Mouse (Mus musculus) heart, adult 2 months (tissue): ENCODE measurements at regions not wholly inside any gene's neighbourhood (a gene's known extent, or its start where the extent isn't known, plus 50 kb on each side); places are given as distances from the start of the nearest gene placed in this dataset.

Experiments
- DNase-seq, 2 experiments: peaks; one replicate each; pipeline ENCODE4 v3.0.0; 2021
- H3K27ac ChIP-seq: fragments of 200-600 bp; 2 replicates; pipeline ENCODE4 v1.8.1; 2022
- H3K27me3 ChIP-seq: fragments of 200-500 bp; 2 replicates; pipeline ENCODE4 v1.6.1; 2012; ENCODE audit warnings: mild to moderate bottlenecking, low read length, inconsistent platforms, mixed read lengths; ENCODE audit not compliant: control insufficient read depth, insufficient read depth
- H3K36me3 ChIP-seq: fragments of 200-500 bp; 2 replicates; pipeline ENCODE4 v1.6.1; 2012; ENCODE audit warnings: low read length, inconsistent platforms; ENCODE audit not compliant: control insufficient read depth, insufficient read depth
- H3K4me1 ChIP-seq: fragments of 200-500 bp; 2 replicates; pipeline ENCODE4 v1.6.1; 2011; ENCODE audit warnings: low read length; ENCODE audit not compliant: control insufficient read depth, insufficient read depth
- H3K4me3 ChIP-seq: fragments of 200-600 bp; 2 replicates; pipeline ENCODE4 v1.8.1; 2022
- H3K79me2 ChIP-seq: fragments of 200-500 bp; replicated peaks from 2 replicates; pipeline ENCODE4 v1.6.1; 2012; ENCODE audit warnings: mild to moderate bottlenecking, inconsistent platforms, low read length, moderate library complexity, mixed read lengths; ENCODE audit not compliant: control insufficient read depth, insufficient read depth
- H3K9ac ChIP-seq: fragments of 200-500 bp; 2 replicates; pipeline ENCODE4 v1.6.1; 2012; ENCODE audit warnings: low read depth, mild to moderate bottlenecking, control low read depth, inconsistent platforms, low read length, mixed read lengths
- CTCF ChIP-seq: fragments of 200-600 bp; IDR thresholded peaks from 2 replicates; pipeline ENCODE4 v1.8.1; 2022; ENCODE audit warnings: antibody characterized with exemption, mild to moderate bottlenecking, moderate library complexity
- EP300 ChIP-seq: fragments of 200-500 bp; IDR thresholded peaks from 2 replicates; pipeline ENCODE4 v1.6.1; 2011; ENCODE audit warnings: low read depth, low read length, control low read depth; ENCODE audit not compliant: insufficient read depth
- POLR2A ChIP-seq: fragments of 200-500 bp; IDR thresholded peaks from 2 replicates; pipeline ENCODE4 v1.6.1; 2011; ENCODE audit warnings: mild to moderate bottlenecking, low read depth, low read length, control low read depth; ENCODE audit not compliant: insufficient read depth
- WGBS: fragments of 180-500 bp; shearing (Covaris S2); methylation state at CpG from one replicate; pipeline ENCODE4 v1.1.7; 2018; 5-methylcytosine and 5-hydroxymethylcytosine counted together
- intact Hi-C: fragments of 180-260 bp; cut with DNase I; formaldehyde crosslinking; loops from one replicate; pipeline ENCODE4 v1.15.1; 2025

- no peak for TF ChIP-seq EP300
- 64% methylated on average over 7 of the region's 7 CpGs for WGBS
- intact Hi-C loops, result no loop called here
- Histone ChIP-seq H3K27ac (no peak overlapping the region), H3K27me3 (no peaks in the 10 kb centered on the region), H3K9ac (no peak overlapping the region), H3K79me2 (no peaks in the 10 kb centered on the region), H3K36me3 (no peaks in the 10 kb centered on the region), H3K4me1 (no peaks in the 10 kb centered on the region), H3K4me3 (no peak overlapping the region)
- DNase-seq, result no peak
These were observed 325.3 kb downstream of the Ptpru start for GRCm38 (mm10) chr4:131512768-131513167.

- Histone ChIP-seq H3K9ac (no peak overlapping the region), H3K27ac (no peak overlapping the region), H3K79me2 (no peaks in the 10 kb centered on the region), H3K4me1 (no peaks in the 10 kb centered on the region), H3K27me3 (no peaks in the 10 kb centered on the region), H3K36me3 (no peaks in the 10 kb centered on the region), H3K4me3 (no peak overlapping the region)
- DNase-seq, result no peak
- TF ChIP-seq POLR2A (no peak), EP300 (no peak), CTCF (no peak)
- intact Hi-C loops, result no loop called here
- 74% methylated on average over 10 of the region's 10 CpGs for WGBS
These were observed 317.3 kb downstream of the Ptpru start for GRCm38 (mm10) chr4:131520636-131521306.

- H3K4me3 ChIP-seq, result no peak overlapping the region
- WGBS, result 42% methylated on average over 8 of the region's 8 CpGs
- no peaks in the 10 kb centered on the region for H3K4me1 ChIP-seq
- no peaks in the 10 kb centered on the region for H3K79me2 ChIP-seq
- H3K27ac ChIP-seq, result no peak overlapping the region
- DNase-seq, result no peak
- no peaks in the 10 kb centered on the region for H3K36me3 ChIP-seq
- no peaks in the 10 kb centered on the region for H3K27me3 ChIP-seq
- no peak overlapping the region for H3K9ac ChIP-seq
- no peak for TF ChIP-seq EP300
- no peak for TF ChIP-seq POLR2A
- TF ChIP-seq CTCF, result no peak
- intact Hi-C loops, result no loop called here
These were observed 316.8 kb downstream of the Ptpru start for GRCm38 (mm10) chr4:131521307-131521651.

GRCm38 (mm10) chr4:131525236-131525635 lies 312.9 kb downstream of the Ptpru start:
- no peaks in the 10 kb centered on the region for H3K79me2 ChIP-seq
- no peaks in the 10 kb centered on the region for H3K36me3 ChIP-seq
- H3K4me1 ChIP-seq, result no peaks in the 10 kb centered on the region
- H3K9ac ChIP-seq, result no peak overlapping the region
- no peak overlapping the region for H3K27ac ChIP-seq
- no peak for DNase-seq
- H3K4me3 ChIP-seq, result no peak overlapping the region
- TF ChIP-seq CTCF (no peak), EP300 (no peak), POLR2A (no peak)
- intact Hi-C loops, result no loop called here
- WGBS, result 75% methylated on average over 3 of the region's 3 CpGs
- no peaks in the 10 kb centered on the region for H3K27me3 ChIP-seq

GRCm38 (mm10) chr4:131530491-131530890 lies 307.6 kb downstream of the Ptpru start:
- Histone ChIP-seq H3K36me3 (no peaks in the 10 kb centered on the region), H3K4me3 (no peak overlapping the region), H3K9ac (no peak overlapping the region), H3K27me3 (no peaks in the 10 kb centered on the region), H3K4me1 (no peaks in the 10 kb centered on the region), H3K79me2 (no peaks in the 10 kb centered on the region), H3K27ac (no peak overlapping the region)
- intact Hi-C loops, result no loop called here
- no peak for DNase-seq
- 57% methylated on average over 5 of the region's 5 CpGs for WGBS
- no peak for TF ChIP-seq POLR2A
- no peak for TF ChIP-seq EP300
- no peak for TF ChIP-seq CTCF

- Histone ChIP-seq H3K27ac (no peak overlapping the region), H3K9ac (no peak overlapping the region), H3K27me3 (no peaks in the 10 kb centered on the region), H3K79me2 (no peaks in the 10 kb centered on the region), H3K36me3 (no peaks in the 10 kb centered on the region), H3K4me3 (no peak overlapping the region), H3K4me1 (no peaks in the 10 kb centered on the region)
- intact Hi-C loops, result no loop called here
- no peak for DNase-seq
- WGBS, result 41% methylated on average over 8 of the region's 8 CpGs
- no peak for TF ChIP-seq EP300
- TF ChIP-seq CTCF, result no peak
- no peak for TF ChIP-seq POLR2A
These were observed 307.1 kb downstream of the Ptpru start for GRCm38 (mm10) chr4:131531003-131531402.

- DNase-seq, result no peak
- WGBS, result 56% methylated on average over 6 of the region's 6 CpGs
These were observed 303.3 kb downstream of the Ptpru start for GRCm38 (mm10) chr4:131534831-131535230.

More at GRCm38 (mm10) chr4:131534831-131535230, 303.3 kb downstream of the Ptpru start:
- H3K79me2 ChIP-seq, result no peaks in the 10 kb centered on the region
- no peak overlapping the region for H3K4me3 ChIP-seq
- H3K9ac ChIP-seq, result no peak overlapping the region
- no peak overlapping the region for H3K27ac ChIP-seq
- intact Hi-C loops, result no loop called here
- H3K4me1 ChIP-seq, result no peaks in the 10 kb centered on the region
- no peaks in the 10 kb centered on the region for H3K27me3 ChIP-seq
- TF ChIP-seq CTCF, result no peak
- TF ChIP-seq POLR2A, result no peak
- TF ChIP-seq EP300, result no peak
- no peaks in the 10 kb centered on the region for H3K36me3 ChIP-seq
